Mouse (Mus musculus) G1E (cell line): Measurements from ENCODE around the gene Prnd.

Experiments
- CTCF ChIP-seq: IDR thresholded peaks from 2 replicates; pipeline ENCODE4 v1.5.1; 2012; ENCODE audit warnings: low read depth, low read length, inconsistent platforms, mixed read lengths
- GATA1 ChIP-seq: IDR thresholded peaks from 2 replicates; pipeline ENCODE4 v1.6.1; 2012; ENCODE audit warnings: borderline replicate concordance, low read length, inconsistent platforms, mixed read lengths
- GATA2 ChIP-seq: IDR thresholded peaks from 2 replicates; pipeline ENCODE4 v1.6.1; 2012; ENCODE audit warnings: low read depth, low read length, inconsistent platforms, borderline replicate concordance
- POLR2AphosphoS5 ChIP-seq: IDR thresholded peaks from 2 replicates; pipeline ENCODE4 v1.6.1; 2012; ENCODE audit warnings: low read depth, low read length, inconsistent platforms; ENCODE audit not compliant: insufficient replicate concordance
- TAL1 ChIP-seq: conservative IDR thresholded peaks from 2 replicates; pipeline ENCODE4 v1.6.1; 2012; ENCODE audit warnings: low read depth, low read length, inconsistent platforms, mixed read lengths

- TF ChIP-seq GATA1 (no peak), CTCF (no peak), POLR2AphosphoS5 (no peak), TAL1 (no peak), GATA2 (no peak)
Measured at GRCm38 (mm10) chr2:131902867-131903266, 47.8 kb upstream of the Prnd start.
